Mouse (Mus musculus) liver, embryonic 14.5 days (tissue): ENCODE measurements at regions not wholly inside any gene's neighbourhood (a gene's known extent, or its start where the extent isn't known, plus 50 kb on each side); places are given as distances from the start of the nearest gene placed in this dataset.

ENCODE experiments used
- ATAC-seq: fragments of 200-750 bp; cut with Nextera tagmentation; 2 replicates; pipeline ENCODE4 v1.8.0; 2017; ENCODE audit warnings: moderate number of reproducible peaks, mild to moderate bottlenecking, moderate library complexity; ENCODE audit not compliant: insufficient read depth
- DNase-seq, 3 experiments: peaks; one replicate each; pipeline ENCODE4 v3.0.0-alpha.2; 2012 to 2013; ENCODE audit warnings: low read depth in 3 of 3, low spot score in 3 of 3
- H3K27ac ChIP-seq: fragments of 300-500 bp; sonication (generic); 2 replicates; pipeline ENCODE4 v1.5.1; 2014; ENCODE audit warnings: moderate library complexity, mild to moderate bottlenecking, control low read depth, inconsistent platforms
- H3K27me3 ChIP-seq: fragments of 300-500 bp; sonication (generic); 2 replicates; pipeline ENCODE4 v1.6.1; 2014; ENCODE audit warnings: mild to moderate bottlenecking, low read length, moderate library complexity; ENCODE audit not compliant: control insufficient read depth, insufficient read depth
- H3K36me3 ChIP-seq: fragments of 300-500 bp; sonication (generic); replicated peaks from 2 replicates; pipeline ENCODE4 v1.6.1; 2014; ENCODE audit warnings: low read depth; ENCODE audit not compliant: control insufficient read depth, insufficient read depth
- H3K4me1 ChIP-seq, 2 experiments: fragments of 200-500 bp in 1 of 2; fragments of 300-500 bp in 1 of 2; sonication (generic) in 1 of 2; replicated peaks; 2 replicates each; pipeline ENCODE4 v1.6.1; 2012 to 2014; ENCODE audit warnings: antibody characterized with exemption in 1 of 2, inconsistent platforms in 1 of 2, low read length in 1 of 2; ENCODE audit not compliant: control insufficient read depth in 2 of 2, insufficient read depth in 2 of 2
- H3K4me2 ChIP-seq: fragments of 300-500 bp; sonication (generic); 2 replicates; pipeline ENCODE4 v1.6.1; 2014; ENCODE audit warnings: low read depth, mild to moderate bottlenecking, control low read depth, moderate library complexity
- H3K4me3 ChIP-seq, 2 experiments: fragments of 200-500 bp in 1 of 2; fragments of 300-500 bp in 1 of 2; sonication (generic) in 1 of 2; 2 replicates each; pipeline ENCODE4 v1.5.1; 2012 to 2014; ENCODE audit warnings: low read depth in 2 of 2, low read length in 2 of 2, mild to moderate bottlenecking in 2 of 2, control low read depth in 1 of 2, inconsistent platforms in 1 of 2, moderate library complexity in 1 of 2; ENCODE audit not compliant: insufficient read depth in 1 of 2
- H3K9ac ChIP-seq: fragments of 300-500 bp; sonication (generic); replicated peaks from 2 replicates; pipeline ENCODE4 v1.6.1; 2014; ENCODE audit warnings: mild to moderate bottlenecking, control low read depth, moderate library complexity
- H3K9me3 ChIP-seq: fragments of 300-500 bp; sonication (generic); 2 replicates; pipeline ENCODE4 v1.6.1; 2016; ENCODE audit warnings: low read length, mixed read lengths; ENCODE audit not compliant: control insufficient read depth
- CTCF ChIP-seq: IDR thresholded peaks from 2 replicates; pipeline ENCODE4 v1.5.1; 2016; ENCODE audit warnings: antibody characterized with exemption, low read depth, control low read depth
- EP300 ChIP-seq: IDR thresholded peaks from 2 replicates; pipeline ENCODE4 v1.6.1; 2016; ENCODE audit warnings: antibody characterized with exemption, low read depth
- WGBS: fragments of 180-500 bp; shearing (Covaris S2); extraction: QIAGEN DNeasy Blood & Tissue Kit; methylation state at CpG from one replicate; pipeline ENCODE4 v1.1.7; 2014; ENCODE audit not compliant: insufficient replicate concordance; 5-methylcytosine and 5-hydroxymethylcytosine counted together

GRCm38 (mm10) chr14:98937933-98938332 is 56.2 kb downstream of the Rpl36a-ps1 start:
- H3K36me3 ChIP-seq = no peaks in the 10 kb centered on the region
- no peaks in the 10 kb centered on the region for H3K9me3 ChIP-seq
- H3K4me2 ChIP-seq = no peak overlapping the region
- no peaks in the 10 kb centered on the region for H3K27me3 ChIP-seq
- no peak overlapping the region for H3K4me3 ChIP-seq
- no peak overlapping the region for H3K9ac ChIP-seq
- no peaks in the 10 kb centered on the region for H3K4me1 ChIP-seq
- TF ChIP-seq EP300 = no peak
- no peak for TF ChIP-seq CTCF
- DNase-seq (no peak), ATAC-seq (no peak)
- H3K27ac ChIP-seq = no peak overlapping the region
- 37% methylated on average over 1 of the region's 1 CpGs for WGBS

- no peaks in the 10 kb centered on the region for H3K36me3 ChIP-seq
- no peak overlapping the region for H3K4me3 ChIP-seq
- no peak overlapping the region for H3K4me2 ChIP-seq
- ATAC-seq = no peak
- H3K9me3 ChIP-seq = no peaks in the 10 kb centered on the region
- no peaks in the 10 kb centered on the region for H3K27me3 ChIP-seq
- H3K9ac ChIP-seq = no peak overlapping the region
- H3K4me1 ChIP-seq = no peaks in the 10 kb centered on the region
- WGBS = 62% methylated on average over 2 of the region's 2 CpGs
- no peak for DNase-seq
- no peak overlapping the region for H3K27ac ChIP-seq
- TF ChIP-seq CTCF (no peak), EP300 (no peak)
Measured at GRCm38 (mm10) chr14:98937373-98937772, 56.7 kb downstream of the Rpl36a-ps1 start.

- no peaks in the 10 kb centered on the region for H3K36me3 ChIP-seq
- H3K27ac ChIP-seq = no peak overlapping the region
- no peak for DNase-seq
- no peaks in the 10 kb centered on the region for H3K4me1 ChIP-seq
- no peak for ATAC-seq
- no peak overlapping the region for H3K4me2 ChIP-seq
- H3K4me3 ChIP-seq = no peak overlapping the region
- TF ChIP-seq CTCF (no peak), EP300 (no peak)
- no peak overlapping the region for H3K9ac ChIP-seq
- no peaks in the 10 kb centered on the region for H3K9me3 ChIP-seq
- H3K27me3 ChIP-seq = no peaks in the 10 kb centered on the region
- 21% methylated on average over 3 of the region's 3 CpGs for WGBS
Measured at GRCm38 (mm10) chr14:98933371-98933916, 60.7 kb downstream of the Rpl36a-ps1 start.

GRCm38 (mm10) chr14:98929276-98929675 is 64.8 kb downstream of the Rpl36a-ps1 start:
- ATAC-seq (no peak), DNase-seq (no peak)
- WGBS = 45% methylated on average over 2 of the region's 2 CpGs
- no peak overlapping the region for H3K4me3 ChIP-seq
- H3K9me3 ChIP-seq = no peaks in the 10 kb centered on the region
- no peaks in the 10 kb centered on the region for H3K4me1 ChIP-seq
- TF ChIP-seq EP300 (no peak), CTCF (no peak)
- H3K27ac ChIP-seq = no peak overlapping the region
- no peaks in the 10 kb centered on the region for H3K27me3 ChIP-seq
- H3K4me2 ChIP-seq = no peak overlapping the region
- H3K36me3 ChIP-seq = no peaks in the 10 kb centered on the region
- H3K9ac ChIP-seq = no peak overlapping the region

- Histone ChIP-seq H3K27ac (no peak overlapping the region), H3K4me1 (no peaks in the 10 kb centered on the region), H3K4me2 (no peak overlapping the region), H3K9me3 (no peaks in the 10 kb centered on the region), H3K9ac (no peak overlapping the region), H3K36me3 (no peaks in the 10 kb centered on the region), H3K27me3 (no peaks in the 10 kb centered on the region), H3K4me3 (no peak overlapping the region)
- ATAC-seq (no peak), DNase-seq (no peak)
- TF ChIP-seq EP300 = no peak
- TF ChIP-seq CTCF = no peak
- WGBS = 58% methylated on average over 5 of the region's 5 CpGs
Measured at GRCm38 (mm10) chr14:98908234-98908633, 85.9 kb downstream of the Rpl36a-ps1 start.
